Mouse (Mus musculus) CH12.LX (cell line): ENCODE data around the gene Sema3d. TPM values are rescaled to one million over a fixed set of nuclear protein-coding genes. Genes with fewer than 3 reads are reported as not detected.

ENCODE experiments used
- DNase-seq: peaks from one replicate; pipeline ENCODE4 v3.0.0-alpha.2; 2013; ENCODE audit errors: extremely low read depth
- H3K27ac ChIP-seq: 2 replicates; pipeline ENCODE4 v1.5.1; 2012; ENCODE audit warnings: low read depth, mild to moderate bottlenecking, control low read depth, moderate library complexity; ENCODE audit not compliant: insufficient read depth
- H3K27me3 ChIP-seq: replicated peaks from 2 replicates; pipeline ENCODE3; 2012; ENCODE audit warnings: inconsistent platforms
- H3K36me3 ChIP-seq, 2 experiments: replicated peaks in 1 of 2; 2 replicates each; pipeline versions ENCODE3 to v1.6.1; 2012; ENCODE audit warnings: inconsistent platforms in 1 of 2, low read length in 1 of 2, mild to moderate bottlenecking in 1 of 2, mixed read lengths in 1 of 2, moderate library complexity in 1 of 2; ENCODE audit not compliant: control insufficient read depth in 1 of 2, insufficient read depth in 1 of 2
- H3K4me1 ChIP-seq, 2 experiments: 2 replicates each; pipeline ENCODE4 v1.6.1; 2012; ENCODE audit warnings: inconsistent platforms in 1 of 2, moderate library complexity in 1 of 2; ENCODE audit not compliant: insufficient read depth in 2 of 2, control insufficient read depth in 1 of 2
- H3K4me2 ChIP-seq: 2 replicates; pipeline ENCODE4 v1.6.1; 2012; ENCODE audit warnings: low read depth, mild to moderate bottlenecking, control low read depth; ENCODE audit not compliant: poor library complexity, insufficient read depth, severe bottlenecking
- H3K4me3 ChIP-seq, 3 experiments: fragments of 150-350 bp in 1 of 3; sonication (generic) in 1 of 3; replicated peaks in 1 of 3; 2 replicates each; pipeline versions ENCODE3 to v1.5.1; 2011 to 2012; ENCODE audit warnings: low read depth in 2 of 3, low read length in 2 of 3, mild to moderate bottlenecking in 2 of 3, moderate library complexity in 2 of 3, control low read depth in 1 of 3, improper control_type of control experiment in 1 of 3, inconsistent platforms in 1 of 3, mixed read lengths in 1 of 3; ENCODE audit not compliant: poor library complexity in 1 of 3
- H3K79me2 ChIP-seq: replicated peaks from 2 replicates; pipeline ENCODE4 v1.6.1; 2012; ENCODE audit warnings: mild to moderate bottlenecking, moderate library complexity; ENCODE audit not compliant: control insufficient read depth, poor library complexity, insufficient read depth, severe bottlenecking; ENCODE audit errors: extremely low read depth
- H3K9ac ChIP-seq: 2 replicates; pipeline ENCODE4 v1.6.1; 2012; ENCODE audit warnings: low read depth, mild to moderate bottlenecking, control low read depth, moderate library complexity; ENCODE audit not compliant: insufficient read depth
- H3K9me3 ChIP-seq: replicated peaks from 2 replicates; pipeline ENCODE3; 2012; ENCODE audit warnings: low read length, inconsistent platforms, mixed read lengths
- BHLHE40 ChIP-seq: IDR thresholded peaks from 2 replicates; pipeline ENCODE4 v1.6.1; 2011; ENCODE audit warnings: mild to moderate bottlenecking, low read depth, low read length, improper control_type of control experiment
- CHD2 ChIP-seq: IDR thresholded peaks from 2 replicates; pipeline ENCODE4 v1.6.1; 2011; ENCODE audit warnings: low read length, improper control_type of control experiment
- ELF1 ChIP-seq: IDR thresholded peaks from 2 replicates; pipeline ENCODE4 v1.6.1; 2014; ENCODE audit warnings: low read depth, mild to moderate bottlenecking, inconsistent platforms, low read length, improper control_type of control experiment
- EP300 ChIP-seq: IDR thresholded peaks from 2 replicates; pipeline ENCODE4 v1.6.1; 2011; ENCODE audit warnings: low read length, improper control_type of control experiment
- ETS1 ChIP-seq: conservative IDR thresholded peaks from 2 replicates; pipeline ENCODE4 v1.6.1; 2012; ENCODE audit warnings: low read depth, mild to moderate bottlenecking, inconsistent platforms, low read length, improper control_type of control experiment, moderate library complexity
- JUND ChIP-seq: conservative IDR thresholded peaks from 2 replicates; pipeline ENCODE4 v1.6.1; 2011; ENCODE audit warnings: low read depth, low read length, improper control_type of control experiment
- KAT2A ChIP-seq: IDR thresholded peaks from 2 replicates; pipeline ENCODE4 v1.6.1; 2012; ENCODE audit warnings: low read length, improper control_type of control experiment, inconsistent platforms; ENCODE audit not compliant: insufficient replicate concordance
- MAFK ChIP-seq: IDR thresholded peaks from 2 replicates; pipeline ENCODE4 v1.6.1; 2011; ENCODE audit warnings: low read length, improper control_type of control experiment; ENCODE audit not compliant: insufficient replicate concordance
- MAX ChIP-seq: IDR thresholded peaks from 2 replicates; pipeline ENCODE4 v1.6.1; 2011; ENCODE audit warnings: low read length, improper control_type of control experiment
- MXI1 ChIP-seq: IDR thresholded peaks from 2 replicates; pipeline ENCODE4 v1.6.1; 2011; ENCODE audit warnings: mild to moderate bottlenecking, low read depth, low read length, improper control_type of control experiment
- NELFE ChIP-seq: IDR thresholded peaks from 2 replicates; pipeline ENCODE4 v1.6.1; 2011; ENCODE audit warnings: low read depth, low read length, improper control_type of control experiment
- POLR2A ChIP-seq: IDR thresholded peaks from 2 replicates; pipeline ENCODE4 v1.6.1; 2011; ENCODE audit warnings: low read depth, mild to moderate bottlenecking, improper control_type of control experiment, low read length
- POLR2AphosphoS2 ChIP-seq: IDR thresholded peaks from 2 replicates; pipeline ENCODE4 v1.6.1; 2011; ENCODE audit warnings: low read depth, low read length, improper control_type of control experiment
- RCOR1 ChIP-seq: conservative IDR thresholded peaks from 2 replicates; pipeline ENCODE4 v1.6.1; 2012; ENCODE audit warnings: low read depth, mild to moderate bottlenecking, inconsistent platforms, low read length, improper control_type of control experiment
- SIN3A ChIP-seq: IDR thresholded peaks from 2 replicates; pipeline ENCODE4 v1.6.1; 2012; ENCODE audit warnings: low read length, improper control_type of control experiment, inconsistent platforms
- SMC3 ChIP-seq: IDR thresholded peaks from 2 replicates; pipeline ENCODE4 v1.6.1; 2011; ENCODE audit warnings: low read depth, low read length, improper control_type of control experiment
- TBP ChIP-seq: conservative IDR thresholded peaks from 2 replicates; pipeline ENCODE4 v1.6.1; 2011; ENCODE audit warnings: low read depth, low read length, improper control_type of control experiment
- TCF12 ChIP-seq: IDR thresholded peaks from 2 replicates; pipeline ENCODE4 v1.6.1; 2014; ENCODE audit warnings: low read depth, mild to moderate bottlenecking, inconsistent platforms, low read length, improper control_type of control experiment
- ZC3H11A ChIP-seq: IDR thresholded peaks from 2 replicates; pipeline ENCODE4 v1.6.1; 2012; ENCODE audit warnings: low read depth, mild to moderate bottlenecking, inconsistent platforms, low read length, improper control_type of control experiment
- ZMIZ1 ChIP-seq: IDR thresholded peaks from 2 replicates; pipeline ENCODE4 v1.6.1; 2012; ENCODE audit warnings: low read depth, mild to moderate bottlenecking, inconsistent platforms, low read length, improper control_type of control experiment
- ZNF384 ChIP-seq: IDR thresholded peaks from 2 replicates; pipeline ENCODE4 v1.6.1; 2012; ENCODE audit warnings: low read depth, low read length, improper control_type of control experiment, inconsistent platforms
- dilution Hi-C: fragments of 300-500 bp; cut with MboI; formaldehyde crosslinking; loops from 2 replicates; pipeline ENCODE4 v1.14.3; 2020; ENCODE audit warnings: low sequenced_read_pairs; ENCODE audit not compliant: extremely low pct_unique_long_range_greater_than_20kb, extremely low pct_ligation_motif_present
- in situ Hi-C: fragments of 300-500 bp; cut with MboI; formaldehyde crosslinking; loops from 3 replicates; pipeline ENCODE4 v1.14.3; 2019; ENCODE audit warnings: low sequenced_read_pairs, low pct_ligation_motif_present, low pct_unique_long_range_greater_than_20kb, mixed read lengths
- polyA plus RNA-seq: library from polyadenylated mRNA; unstranded; fragments of >175 nt; gene quantifications from 2 replicates; pipeline ENCODE4 v1.2.1, GENCODE M21; 2012; ENCODE audit warnings: low read depth; ENCODE audit not compliant: insufficient read length
- total RNA-seq, 2 experiments: library from RNA; depleted of rRNA; stranded (reverse); fragments of 300-350 nt in 1 of 2; fragments of >200 nt in 1 of 2; gene quantifications; 2 replicates each; pipeline ENCODE4 v1.2.3; 2012 to 2014

Gene Sema3d
- total and polyA plus RNA-seq, 3 experiments = not detected

DNA sequence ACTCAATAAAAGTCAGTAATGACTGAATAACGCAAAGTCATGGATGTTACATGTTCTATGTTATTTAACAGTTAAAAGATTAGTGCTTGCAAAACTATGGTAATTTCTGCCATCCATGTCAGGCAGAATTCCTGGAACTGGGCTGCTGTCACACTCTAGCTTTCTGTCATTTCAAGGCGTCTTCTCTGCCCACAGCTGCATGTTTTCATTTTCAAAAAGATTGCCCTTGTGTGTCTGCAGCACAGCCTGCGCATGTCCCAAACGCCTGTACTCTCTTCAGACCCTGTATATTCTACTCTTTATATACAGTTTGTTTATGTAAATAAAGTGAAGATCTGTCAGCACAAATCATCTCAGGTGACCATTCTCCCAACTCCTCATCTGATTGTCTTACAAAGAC, 132.1 kb downstream of the Sema3d start:
- H3K9me3 ChIP-seq = peaks cover 9% of the 10 kb centered on the region
- no peak overlapping the region for H3K4me3 ChIP-seq
- no peak overlapping the region for H3K4me2 ChIP-seq
- H3K36me3 ChIP-seq = no peaks in the 10 kb centered on the region
- no peaks in the 10 kb centered on the region for H3K79me2 ChIP-seq
- in situ Hi-C loops = no loop called here
- H3K27me3 ChIP-seq = no peaks in the 10 kb centered on the region
- H3K4me1 ChIP-seq = no peaks in the 10 kb centered on the region
- H3K27ac ChIP-seq = no peak overlapping the region
- no peak for DNase-seq
- dilution Hi-C loops = no loop called here
- TF ChIP-seq ZNF384 (no peak), SIN3A (no peak), NELFE (no peak), SMC3 (no peak), ZMIZ1 (no peak), JUND (no peak), MXI1 (no peak), KAT2A (no peak), RCOR1 (no peak), TCF12 (no peak), CHD2 (no peak), EP300 (no peak), BHLHE40 (no peak), POLR2A (no peak), MAFK (no peak), ETS1 (no peak), MAX (no peak), POLR2AphosphoS2 (no peak), ELF1 (no peak), TBP (no peak)
- H3K9ac ChIP-seq = no peak overlapping the region

- Histone ChIP-seq H3K27me3 (no peaks in the 10 kb centered on the region), H3K4me1 (no peaks in the 10 kb centered on the region), H3K9me3 (peaks cover 13% of the 10 kb centered on the region), H3K79me2 (no peaks in the 10 kb centered on the region), H3K27ac (no peak overlapping the region), H3K4me2 (no peak overlapping the region), H3K4me3 (no peak overlapping the region), H3K36me3 (no peaks in the 10 kb centered on the region), H3K9ac (no peak overlapping the region)
- dilution Hi-C loops (no loop called here), in situ Hi-C loops (no loop called here)
- no peak for TF ChIP-seq ZC3H11A
- TF ChIP-seq ETS1 = no peak
- no peak for TF ChIP-seq ZMIZ1
- no peak for DNase-seq
Measured at GRCm38 (mm10) chr5:12525235-12525767, 142.1 kb downstream of the Sema3d start.
